Mouse (Mus musculus) forebrain, embryonic 11.5 days (tissue): ENCODE data around the gene Ap2a2. TPM values are rescaled to one million over a fixed set of nuclear protein-coding genes. Genes with fewer than 3 reads are reported as not detected.
"Not testable (repeated sequence)": the region's sequence is repeated elsewhere in the genome, so short reads cannot be mapped to it uniquely, and the experiment has no call there.

Experiments
- ATAC-seq: fragments of 200-750 bp; cut with Nextera tagmentation; replicated peaks from 2 replicates; pipeline ENCODE4 v1.8.0; 2017; ENCODE audit warnings: moderate TSS enrichment; ENCODE audit not compliant: low FRiP score
- DNase-seq: peaks from one replicate; pipeline ENCODE4 v3.0.0-alpha.2; 2017; ENCODE audit warnings: low spot score
- H3K27ac ChIP-seq: fragments of 300-500 bp; sonication (generic); 2 replicates; pipeline ENCODE4 v1.5.1; 2014; ENCODE audit warnings: low read depth, low read length
- H3K27me3 ChIP-seq: fragments of 300-500 bp; sonication (generic); 2 replicates; pipeline ENCODE4 v1.6.1; 2014; ENCODE audit warnings: mild to moderate bottlenecking, low read length, mixed read lengths; ENCODE audit not compliant: control insufficient read depth, insufficient read depth
- H3K36me3 ChIP-seq: fragments of 300-500 bp; sonication (generic); 2 replicates; pipeline ENCODE4 v1.6.1; 2014; ENCODE audit warnings: mild to moderate bottlenecking, low read length, moderate library complexity, mixed read lengths; ENCODE audit not compliant: control insufficient read depth, insufficient read depth
- H3K4me1 ChIP-seq: fragments of 300-500 bp; sonication (generic); replicated peaks from 2 replicates; pipeline ENCODE4 v1.6.1; 2014; ENCODE audit warnings: low read length, mixed read lengths; ENCODE audit not compliant: control insufficient read depth, insufficient read depth
- H3K4me2 ChIP-seq: fragments of 300-500 bp; sonication (generic); 2 replicates; pipeline ENCODE4 v1.6.1; 2014; ENCODE audit warnings: low read depth, mild to moderate bottlenecking, low read length, moderate library complexity, mixed read lengths; ENCODE audit not compliant: severe bottlenecking
- H3K4me3 ChIP-seq: fragments of 300-500 bp; sonication (generic); 2 replicates; pipeline ENCODE4 v1.5.1; 2014; ENCODE audit warnings: low read depth, low read length
- H3K9ac ChIP-seq: fragments of 300-500 bp; sonication (generic); 2 replicates; pipeline ENCODE4 v1.6.1; 2014; ENCODE audit warnings: low read length
- H3K9me3 ChIP-seq: fragments of 300-500 bp; sonication (generic); 2 replicates; pipeline ENCODE4 v1.6.1; 2016; ENCODE audit warnings: low read length, mixed read lengths; ENCODE audit not compliant: control insufficient read depth
- WGBS: fragments of 180-500 bp; shearing (Covaris S2); extraction: QIAGEN DNeasy Blood & Tissue Kit; methylation state at CpG from one replicate; pipeline ENCODE4 v1.1.7; 2014; 5-methylcytosine and 5-hydroxymethylcytosine counted together
- microRNA-seq: library from miRNA; unstranded; fragments of <30 nt; microRNA quantifications from one replicate; pipeline ENCODE4, GENCODE M21; 2016; ENCODE audit not compliant: insufficient number of aligned reads
- polyA plus RNA-seq: library from polyadenylated mRNA; unstranded; fragments of >200 nt; fragmentation: Nextera tagmentation; extraction: Ambion mirVana; gene quantifications from 2 replicates; pipeline ENCODE4 v1.2.1, GENCODE M21; 2014

Gene Ap2a2
- polyA plus RNA-seq, 1 experiment from 2014 or later = 106 TPM

DNA sequence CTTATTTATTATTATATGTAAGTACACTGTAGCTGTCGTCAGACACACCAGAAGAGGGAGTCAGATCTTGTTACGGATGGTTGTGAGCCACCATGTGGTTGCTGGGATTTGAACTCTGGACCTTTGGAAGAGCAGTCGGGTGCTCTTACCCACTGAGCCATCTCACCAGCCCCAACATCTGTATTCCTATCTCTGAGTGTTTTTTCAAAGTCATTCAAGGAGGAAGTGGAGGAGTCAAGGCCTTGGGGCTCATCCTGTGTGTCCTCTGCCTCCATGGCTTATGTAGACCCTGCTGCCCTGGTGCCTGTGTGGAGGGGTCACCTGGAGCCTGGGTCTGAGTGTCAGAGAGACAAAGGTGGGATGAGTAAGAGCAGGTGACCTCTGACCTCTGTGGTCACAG is 107.1 kb downstream of the Ap2a2 start:
- H3K36me3 ChIP-seq, DNase-seq, ATAC-seq, H3K27me3 ChIP-seq, H3K4me2 ChIP-seq, H3K9me3 ChIP-seq, H3K9ac ChIP-seq, H3K4me3 ChIP-seq, H3K27ac ChIP-seq, H3K4me1 ChIP-seq: not testable (repeated sequence)
- 90% methylated on average over 3 of the region's 3 CpGs for WGBS

DNA sequence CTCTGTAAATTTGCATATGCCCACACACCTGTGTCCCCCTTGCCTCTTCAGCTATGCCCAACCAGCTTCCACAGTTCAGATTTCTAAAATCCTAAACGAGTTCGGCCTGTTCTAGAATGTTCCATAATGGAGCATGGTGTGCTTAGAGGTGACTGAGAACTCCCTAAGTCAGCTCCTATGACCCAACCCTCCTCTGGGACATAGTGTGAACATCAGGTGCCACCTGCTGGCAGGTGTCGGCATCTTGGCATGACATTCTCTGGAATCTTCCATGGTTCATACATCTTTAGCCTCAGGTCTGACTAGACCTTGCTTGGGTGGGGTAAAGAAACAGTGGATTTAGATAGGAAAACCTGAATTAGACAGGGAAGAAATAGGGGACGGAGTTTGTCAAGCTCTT is 109.0 kb downstream of the Ap2a2 start:
- Histone ChIP-seq H3K4me1 (no peaks in the 10 kb centered on the region), H3K4me3 (no peak overlapping the region), H3K4me2 (no peak overlapping the region), H3K9me3 (no peaks in the 10 kb centered on the region), H3K36me3 (no peaks in the 10 kb centered on the region), H3K27me3 (no peaks in the 10 kb centered on the region), H3K9ac (no peak overlapping the region), H3K27ac (no peak overlapping the region)
- 80% methylated on average over 4 of the region's 4 CpGs for WGBS
- DNase-seq (no peak), ATAC-seq (no peak)

DNA sequence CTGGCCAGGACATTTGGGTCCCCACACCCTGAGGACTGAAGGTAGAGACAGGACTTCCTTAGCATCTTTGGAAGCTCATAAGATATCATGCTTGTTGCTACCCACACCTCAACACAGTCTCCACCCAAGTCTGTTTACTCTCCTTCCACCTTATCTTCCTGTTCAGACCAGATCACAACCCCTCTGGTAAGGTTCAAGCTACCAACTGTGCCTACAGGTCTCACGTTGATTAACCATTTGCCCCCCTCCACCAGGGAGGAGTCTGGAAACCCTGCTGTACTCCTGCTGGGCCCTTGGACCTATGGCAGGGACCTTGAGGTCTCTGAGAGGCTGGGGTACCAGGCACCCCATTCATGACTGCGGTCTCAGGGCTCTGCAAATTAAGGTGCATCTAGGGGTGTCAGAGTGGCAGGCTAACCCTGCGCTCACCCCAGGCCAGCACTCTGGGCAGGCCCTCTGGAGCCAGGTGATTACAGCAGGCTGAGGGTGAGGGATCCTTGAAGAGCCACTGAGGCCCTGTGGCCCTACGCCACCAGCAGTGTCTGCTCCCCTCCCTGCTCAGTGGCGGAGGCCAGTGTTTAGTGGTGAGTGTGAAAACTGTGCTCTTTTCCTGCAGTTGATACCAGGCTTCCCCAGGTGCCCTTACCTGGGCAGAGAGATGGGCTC is 109.8 kb downstream of the Ap2a2 start:
- no peaks in the 10 kb centered on the region for H3K9me3 ChIP-seq
- H3K27me3 ChIP-seq = no peaks in the 10 kb centered on the region
- no peak overlapping the region for H3K9ac ChIP-seq
- no peaks in the 10 kb centered on the region for H3K4me1 ChIP-seq
- no peaks in the 10 kb centered on the region for H3K36me3 ChIP-seq
- no peak overlapping the region for H3K27ac ChIP-seq
- ATAC-seq (no peak), DNase-seq (no peak)
- H3K4me2 ChIP-seq = no peak overlapping the region
- 82% methylated on average over 5 of the region's 5 CpGs for WGBS
- no peak overlapping the region for H3K4me3 ChIP-seq

DNA sequence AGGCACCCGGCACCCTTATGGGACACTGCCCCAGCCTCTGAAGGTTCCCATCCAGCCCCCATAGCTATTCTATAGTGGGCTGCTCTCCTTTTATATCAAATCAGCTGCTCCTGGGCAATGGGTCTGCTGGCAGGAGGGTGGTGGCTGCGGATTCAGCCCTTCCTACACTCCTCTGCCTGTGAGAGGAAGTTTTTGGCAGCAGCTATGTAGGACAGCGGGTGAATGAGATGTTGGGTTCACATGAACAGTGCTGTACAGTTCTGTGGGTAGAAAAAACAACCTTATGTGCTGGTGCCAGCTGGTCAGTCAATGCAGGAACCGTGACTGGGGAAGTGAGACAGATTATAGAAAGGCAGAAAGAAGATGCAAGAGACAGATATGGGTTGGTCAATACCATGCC is 116.9 kb downstream of the Ap2a2 start:
- H3K4me2 ChIP-seq = no peak overlapping the region
- H3K4me1 ChIP-seq = no peaks in the 10 kb centered on the region
- no peak for DNase-seq
- H3K27ac ChIP-seq = no peak overlapping the region
- no peaks in the 10 kb centered on the region for H3K9me3 ChIP-seq
- 87% methylated on average over 4 of the region's 4 CpGs for WGBS
- no peak overlapping the region for H3K4me3 ChIP-seq
- H3K9ac ChIP-seq = no peak overlapping the region
- H3K27me3 ChIP-seq = no peaks in the 10 kb centered on the region
- H3K36me3 ChIP-seq = no peaks in the 10 kb centered on the region
- ATAC-seq = no peak

Small RNA genes lying within 50 kb of the gene (microRNA-seq; reads per million reads assigned to microRNA genes)
- not detected for gene Mir7063

Other genes starting within 250 kb of the Ap2a2 start
- 74.2 and 80.8 TPM in 2 replicates for gene Deaf1, start 234.5 kb upstream of the Ap2a2 start, polyA plus RNA-seq
- 33.2 and 33.5 TPM in 2 replicates for gene Tmem80, start 234.4 kb upstream of the Ap2a2 start, polyA plus RNA-seq
- 2.5 and 3.3 TPM in 2 replicates for gene Eps8l2, start 223.3 kb upstream of the Ap2a2 start, polyA plus RNA-seq
- 384 and 400 TPM in 2 replicates for gene Taldo1, start 170.0 kb upstream of the Ap2a2 start, polyA plus RNA-seq
- 42.9 and 46.6 TPM in 2 replicates for gene Gatd1, start 148.0 kb upstream of the Ap2a2 start, polyA plus RNA-seq
- gene Cend1, start 132.7 kb upstream of the Ap2a2 start, polyA plus RNA-seq = 4.1 and 5.4 TPM in 2 replicates
- gene Slc25a22, start 124.3 kb upstream of the Ap2a2 start, polyA plus RNA-seq = 43.2 and 46.0 TPM in 2 replicates
- gene Pidd1, start 118.1 kb upstream of the Ap2a2 start, polyA plus RNA-seq = 22.3 TPM in 2 replicates
- 935 and 968 TPM in 2 replicates for gene Rplp2, start 114.8 kb upstream of the Ap2a2 start, polyA plus RNA-seq
- gene Pnpla2, start 107.0 kb upstream of the Ap2a2 start, polyA plus RNA-seq = 16.9 and 17.9 TPM in 2 replicates
- gene Cracr2b, start 101.1 kb upstream of the Ap2a2 start, polyA plus RNA-seq = 3.6 and 5.9 TPM in 2 replicates
- gene Cd151, start 94.8 kb upstream of the Ap2a2 start, polyA plus RNA-seq = 40.3 and 48.6 TPM in 2 replicates
- 73.9 and 78.5 TPM in 2 replicates for gene Polr2l, start 87.0 kb upstream of the Ap2a2 start, polyA plus RNA-seq
- gene Tspan4, start 86.9 kb upstream of the Ap2a2 start, polyA plus RNA-seq = 29.7 and 34.0 TPM in 2 replicates
- 22.9 and 26.5 TPM in 2 replicates for gene Chid1, start 22.3 kb upstream of the Ap2a2 start, polyA plus RNA-seq
- gene Muc6, start 93.1 kb downstream of the Ap2a2 start, polyA plus RNA-seq = 0.19 and 0.23 TPM in 2 replicates
- gene Muc2, start 128.2 kb downstream of the Ap2a2 start, polyA plus RNA-seq = 0.15 and 0.67 TPM in 2 replicates
- gene Muc5ac, start 226.8 kb downstream of the Ap2a2 start, polyA plus RNA-seq = not detected in 2 replicates